Mouse (Mus musculus): Measurements from ENCODE around the gene Gse1.

GRCm38 (mm10) chr8:120333681-120334080 lies 105.4 kb downstream of the Gse1 start:
- no peak for TF ChIP-seq ZNF384 (IDR thresholded peaks at IDR 0.05; ENCODE audit: low read depth, low read length)
- TF ChIP-seq HCFC1 (IDR thresholded peaks at IDR 0.05; ENCODE audit: borderline replicate concordance, insufficient read depth, low read length), result no peak
- TF ChIP-seq ZC3H11A (IDR thresholded peaks at IDR 0.05; ENCODE audit: borderline replicate concordance, low read depth, low read length), result no peak
- TF ChIP-seq MAFK (IDR thresholded peaks at IDR 0.05; ENCODE audit: insufficient read depth, low read depth, low read length), result no peak
